Mouse (Mus musculus): ENCODE measurements around the gene Ubash3a. TPM values are rescaled to one million over a fixed set of nuclear protein-coding genes. Genes with fewer than 3 reads are reported as not detected.

Gene Ubash3a
- polyA plus RNA-seq, 1 experiment, result 1.6 TPM

DNA sequence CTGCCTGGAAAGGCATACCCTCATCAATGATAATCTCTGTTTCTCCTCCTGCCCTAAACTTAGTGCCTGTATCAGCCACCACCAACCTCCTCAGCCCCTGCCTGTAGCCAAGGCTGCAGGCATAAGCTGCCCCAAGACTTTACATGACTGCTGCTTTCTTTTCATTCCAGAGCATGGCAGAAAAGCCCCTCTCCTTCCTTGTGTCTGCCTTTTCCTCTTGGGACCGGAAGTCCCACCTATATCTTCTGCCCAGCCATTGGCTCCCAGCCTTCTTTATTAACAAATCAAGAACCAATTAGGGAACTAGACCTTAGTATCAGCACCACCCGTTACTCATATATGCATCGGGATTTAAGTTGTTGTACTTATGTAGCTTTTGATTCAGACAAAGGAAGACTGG lies 79.5 kb downstream of the Ubash3a start:
- no peaks in the 10 kb centered on the region for H3K27me3 ChIP-seq (replicated peaks; ENCODE audit: control insufficient read depth, insufficient read depth, low read length)
- 85% methylated on average over 3 of the region's 3 CpGs for WGBS
- no peaks in the 10 kb centered on the region for H3K36me3 ChIP-seq (ENCODE audit: control insufficient read depth, insufficient read depth, low read length)
- no peak for DNase-seq
- H3K27ac ChIP-seq (ENCODE audit: insufficient read depth, low read depth, low read length), result no peak overlapping the region
- no peak overlapping the region for H3K4me3 ChIP-seq (ENCODE audit: insufficient read depth, low read depth, low read length)
- TF ChIP-seq CTCF (conservative IDR thresholded peaks at IDR 0.05; ENCODE audit: insufficient read depth, insufficient read length, low read depth, low read length) (no peak), POLR2A (IDR thresholded peaks at IDR 0.05; ENCODE audit: low read depth, low read length) (no peak)
- H3K4me1 ChIP-seq (ENCODE audit: control insufficient read depth, insufficient read depth, low read length), result no peaks in the 10 kb centered on the region

DNA sequence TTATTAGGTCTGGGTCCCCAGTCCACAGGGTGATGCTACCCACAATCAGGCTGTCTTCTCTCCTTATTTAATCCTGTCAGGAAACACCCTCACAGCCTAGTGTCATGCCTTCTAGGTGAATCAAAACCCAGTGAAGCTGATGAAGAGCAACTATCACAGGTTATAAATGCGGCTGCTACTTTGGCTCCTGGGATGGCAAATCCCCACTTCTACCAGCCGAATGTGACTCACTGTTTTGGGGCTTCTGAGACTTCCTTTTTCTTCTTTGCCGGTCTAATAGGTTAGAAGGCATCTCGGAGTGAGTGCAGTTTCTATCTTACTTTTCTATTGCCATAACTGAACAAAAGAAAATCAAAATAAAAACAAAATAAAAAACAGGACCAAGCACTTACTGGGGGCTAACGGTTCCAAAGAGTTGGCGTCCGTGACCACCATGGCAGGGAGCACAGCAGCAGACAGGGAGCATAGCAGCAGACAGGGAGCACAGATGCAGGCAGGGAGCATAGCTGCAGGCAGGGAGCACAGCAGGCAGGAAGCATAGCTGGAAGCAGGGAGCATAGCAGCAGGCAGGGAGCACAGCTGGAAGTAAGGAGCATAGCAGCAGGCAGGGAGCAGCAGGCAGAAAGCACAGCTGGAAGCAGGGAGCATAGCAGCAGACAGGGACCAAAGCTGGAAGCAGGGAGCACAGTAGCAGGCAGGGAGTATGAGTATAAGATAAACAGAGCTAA lies 81.5 kb downstream of the Ubash3a start:
- TF ChIP-seq POLR2A (IDR thresholded peaks at IDR 0.05; ENCODE audit: low read depth, low read length) (no peak), CTCF (conservative IDR thresholded peaks at IDR 0.05; ENCODE audit: insufficient read depth, insufficient read length, low read depth, low read length) (no peak)
- no peak overlapping the region for H3K4me3 ChIP-seq (ENCODE audit: insufficient read depth, low read depth, low read length)
- H3K27me3 ChIP-seq (replicated peaks; ENCODE audit: control insufficient read depth, insufficient read depth, low read length), result no peaks in the 10 kb centered on the region
- WGBS, result 64% methylated on average over 7 of the region's 7 CpGs
- no peaks in the 10 kb centered on the region for H3K4me1 ChIP-seq (ENCODE audit: control insufficient read depth, insufficient read depth, low read length)
- H3K36me3 ChIP-seq (ENCODE audit: control insufficient read depth, insufficient read depth, low read length), result no peaks in the 10 kb centered on the region
- no peak for DNase-seq
- H3K27ac ChIP-seq (ENCODE audit: insufficient read depth, low read depth, low read length), result no peak overlapping the region

DNA sequence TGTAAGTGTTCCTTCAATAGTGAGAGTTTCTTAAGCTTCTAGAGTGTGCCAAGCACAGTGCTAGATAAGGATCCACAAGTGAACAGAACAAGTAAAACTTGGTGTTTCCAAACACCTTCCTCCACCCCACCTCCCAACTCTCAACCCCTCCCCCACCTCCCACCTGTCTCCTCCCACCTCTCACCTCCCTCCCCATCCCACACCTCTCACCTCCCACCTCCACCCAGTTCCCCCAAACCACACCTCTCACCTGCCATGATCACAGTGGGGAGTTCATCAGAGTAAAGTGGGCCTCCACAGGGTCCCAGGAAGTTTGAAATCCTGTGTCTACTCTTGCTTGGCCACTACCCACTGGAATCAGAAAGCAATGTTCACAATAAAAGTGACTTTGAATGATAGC lies 82.6 kb downstream of the Ubash3a start:
- no peak overlapping the region for H3K4me3 ChIP-seq (ENCODE audit: insufficient read depth, low read depth, low read length)
- no peaks in the 10 kb centered on the region for H3K36me3 ChIP-seq (ENCODE audit: control insufficient read depth, insufficient read depth, low read length)
- DNase-seq, result no peak
- H3K27me3 ChIP-seq (replicated peaks; ENCODE audit: control insufficient read depth, insufficient read depth, low read length), result no peaks in the 10 kb centered on the region
- TF ChIP-seq CTCF (conservative IDR thresholded peaks at IDR 0.05; ENCODE audit: insufficient read depth, insufficient read length, low read depth, low read length), result no peak
- TF ChIP-seq POLR2A (IDR thresholded peaks at IDR 0.05; ENCODE audit: low read depth, low read length), result no peak
- H3K4me1 ChIP-seq (ENCODE audit: control insufficient read depth, insufficient read depth, low read length), result no peaks in the 10 kb centered on the region
- no peak overlapping the region for H3K27ac ChIP-seq (ENCODE audit: insufficient read depth, low read depth, low read length)

DNA sequence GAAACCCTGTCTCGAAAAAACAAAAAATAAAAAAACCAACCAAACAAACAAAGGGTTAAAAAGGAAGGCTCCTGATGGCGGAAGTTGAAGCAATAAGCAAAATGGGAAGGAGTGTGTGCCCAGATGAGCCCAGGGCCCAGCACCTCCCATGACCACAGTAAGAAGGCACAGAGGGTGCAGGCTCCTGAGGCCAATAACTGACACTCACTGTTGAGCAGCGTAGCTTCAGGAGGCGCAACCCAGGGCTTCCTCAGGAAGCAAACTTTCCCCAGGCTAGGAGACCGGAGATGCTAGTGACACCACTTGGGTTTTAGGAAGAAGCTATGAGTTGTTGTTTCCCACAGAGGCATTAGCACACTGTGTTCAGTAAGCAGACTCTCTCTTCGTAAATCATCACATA lies 83.2 kb downstream of the Ubash3a start:
- no peaks in the 10 kb centered on the region for H3K36me3 ChIP-seq (ENCODE audit: control insufficient read depth, insufficient read depth, low read length)
- no peaks in the 10 kb centered on the region for H3K4me1 ChIP-seq (ENCODE audit: control insufficient read depth, insufficient read depth, low read length)
- no peak overlapping the region for H3K27ac ChIP-seq (ENCODE audit: insufficient read depth, low read depth, low read length)
- 60% methylated on average over 6 of the region's 6 CpGs for WGBS
- no peaks in the 10 kb centered on the region for H3K27me3 ChIP-seq (replicated peaks; ENCODE audit: control insufficient read depth, insufficient read depth, low read length)
- DNase-seq, result peak; percentile 53
- no peak for TF ChIP-seq CTCF (conservative IDR thresholded peaks at IDR 0.05; ENCODE audit: insufficient read depth, insufficient read length, low read depth, low read length)
- no peak for TF ChIP-seq POLR2A (IDR thresholded peaks at IDR 0.05; ENCODE audit: low read depth, low read length)
- H3K4me3 ChIP-seq (ENCODE audit: insufficient read depth, low read depth, low read length), result no peak overlapping the region

DNA sequence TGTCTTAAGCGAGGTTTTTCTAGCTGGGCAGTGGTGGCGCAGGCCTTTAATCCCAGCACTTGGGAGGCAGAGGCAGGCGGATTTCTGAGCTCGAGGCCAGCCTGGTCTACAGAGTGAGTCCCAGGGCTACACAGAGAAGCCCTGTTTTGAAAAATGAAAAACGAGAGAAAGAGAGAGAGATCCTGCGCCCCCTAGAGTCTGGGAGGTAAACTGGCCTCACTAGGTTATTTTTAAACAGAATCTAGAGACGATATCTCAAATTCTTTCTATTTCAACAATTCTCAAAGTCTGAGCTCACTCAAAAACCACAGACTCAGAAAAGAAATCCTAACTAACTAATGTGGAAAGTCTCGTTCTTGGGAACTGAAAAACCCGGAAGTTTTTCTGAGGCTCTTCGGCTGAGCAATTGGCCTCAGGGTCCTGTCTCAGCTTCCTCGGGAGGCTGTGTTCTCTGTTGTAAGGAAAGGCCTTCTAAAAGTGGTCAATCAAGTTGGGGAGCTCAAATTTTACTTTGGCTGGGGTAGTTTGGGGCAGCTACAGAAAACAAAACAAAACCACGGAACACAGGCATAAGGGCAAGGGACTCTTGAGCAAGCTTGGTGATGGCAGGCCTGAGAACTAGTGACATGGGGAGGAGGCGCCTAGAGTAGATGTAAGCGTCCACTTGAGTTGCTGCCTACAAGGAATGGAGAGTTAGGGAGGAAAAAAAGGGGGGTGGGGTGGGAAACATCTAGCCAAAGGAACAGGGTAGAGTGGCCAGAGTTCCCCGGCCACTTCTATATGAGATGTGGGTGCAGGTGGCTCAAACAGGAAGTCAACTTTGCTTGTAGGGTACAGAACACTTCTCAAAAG lies 86.9 kb downstream of the Ubash3a start:
- Histone ChIP-seq H3K4me3 (ENCODE audit: insufficient read depth, low read depth, low read length) (no peak overlapping the region), H3K36me3 (ENCODE audit: control insufficient read depth, insufficient read depth, low read length) (no peaks in the 10 kb centered on the region), H3K4me1 (ENCODE audit: control insufficient read depth, insufficient read depth, low read length) (no peaks in the 10 kb centered on the region), H3K27me3 (replicated peaks; ENCODE audit: control insufficient read depth, insufficient read depth, low read length) (no peaks in the 10 kb centered on the region), H3K27ac (ENCODE audit: insufficient read depth, low read depth, low read length) (no peak overlapping the region)
- 82% methylated on average over 15 of the region's 15 CpGs for WGBS
- TF ChIP-seq CTCF (conservative IDR thresholded peaks at IDR 0.05; ENCODE audit: insufficient read depth, insufficient read length, low read depth, low read length) (0 out of 2 replicates have a peak, but pooled peaks have one; percentile 13), POLR2A (IDR thresholded peaks at IDR 0.05; ENCODE audit: low read depth, low read length) (no peak)
- no peak for DNase-seq

DNA sequence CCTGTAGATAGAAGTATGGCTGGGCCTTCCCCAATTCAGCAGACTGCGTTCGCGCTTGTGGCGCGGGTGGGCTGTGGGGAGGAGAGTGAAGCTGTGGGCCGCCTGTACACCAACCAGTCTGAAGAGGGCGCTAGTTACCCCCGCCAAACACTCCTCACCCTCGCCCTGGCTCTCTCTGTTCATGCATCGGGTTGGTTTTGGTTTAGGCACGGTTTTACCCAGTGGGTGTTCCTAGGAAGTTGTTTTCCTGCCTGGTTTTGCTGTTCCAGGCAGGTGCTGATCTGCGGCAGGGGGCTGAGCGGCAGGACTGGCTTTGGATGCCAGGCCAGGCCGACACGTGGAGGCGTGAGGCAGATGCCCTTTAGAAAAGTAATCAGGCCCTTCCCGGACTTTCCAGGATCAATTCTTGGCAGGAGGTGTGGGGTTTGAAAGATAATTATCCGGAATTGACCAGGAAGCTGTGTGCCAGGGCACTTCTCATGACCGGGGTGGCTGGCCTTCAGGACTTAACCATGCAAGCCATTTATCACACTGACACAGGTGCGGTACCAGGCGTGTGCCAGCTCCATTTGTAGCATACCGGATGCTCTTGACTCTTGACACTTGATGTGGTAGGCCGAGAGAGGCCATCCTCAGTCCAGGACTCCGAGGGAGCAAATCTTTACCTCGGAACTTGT lies 87.7 kb downstream of the Ubash3a start:
- no peak for DNase-seq
- TF ChIP-seq POLR2A (IDR thresholded peaks at IDR 0.05; ENCODE audit: low read depth, low read length) (no peak), CTCF (conservative IDR thresholded peaks at IDR 0.05; ENCODE audit: insufficient read depth, insufficient read length, low read depth, low read length) (peak; percentile 45)
- no peak overlapping the region for H3K27ac ChIP-seq (ENCODE audit: insufficient read depth, low read depth, low read length)
- H3K4me1 ChIP-seq (ENCODE audit: control insufficient read depth, insufficient read depth, low read length), result no peaks in the 10 kb centered on the region
- no peaks in the 10 kb centered on the region for H3K36me3 ChIP-seq (ENCODE audit: control insufficient read depth, insufficient read depth, low read length)
- no peaks in the 10 kb centered on the region for H3K27me3 ChIP-seq (replicated peaks; ENCODE audit: control insufficient read depth, insufficient read depth, low read length)
- 59% methylated on average over 25 of the region's 25 CpGs for WGBS
- peak overlapping the region; percentile 54 for H3K4me3 ChIP-seq (ENCODE audit: insufficient read depth, low read depth, low read length)

Measured in kidney, adult 2 months (tissue).